Mouse (Mus musculus): ENCODE results near the gene Jaml. TPM values are rescaled to one million over a fixed set of nuclear protein-coding genes. Genes with fewer than 3 reads are reported as not detected.

Jaml gene
- total and polyA plus RNA-seq, 3 experiments, result not detected

DNA sequence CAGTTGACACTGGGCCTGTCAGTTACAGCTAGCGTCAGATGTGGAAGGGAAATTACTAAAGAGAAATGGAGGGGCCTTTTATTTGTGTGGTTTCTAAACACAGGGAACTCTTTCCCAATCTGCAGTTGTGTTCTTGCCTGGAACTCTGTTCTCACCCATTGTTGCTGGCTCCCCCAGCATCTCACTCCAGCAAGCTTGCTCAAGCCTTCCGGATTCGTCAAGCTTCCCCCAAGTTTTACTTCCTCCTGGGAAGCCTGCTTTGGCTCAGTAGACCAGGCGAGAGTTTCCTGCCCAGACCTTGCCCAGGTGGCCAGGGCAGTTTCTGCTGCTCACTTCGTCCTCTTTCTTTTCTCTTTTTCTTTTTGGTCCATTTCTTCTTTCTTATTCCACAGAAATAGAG lies 5.6 kb downstream of the Jaml start:
- Histone ChIP-seq H3K4me3 (ENCODE audit: control insufficient read depth in 1 of 2, insufficient read depth in 1 of 2, low read depth in 2 of 2, low read length in 2 of 2) (no peak overlapping the region), H3K9me3 (replicated peaks; ENCODE audit: insufficient read depth, low read length) (no peaks in the 10 kb centered on the region), H3K36me3 (ENCODE audit: control insufficient read depth in 1 of 2, insufficient read depth in 2 of 2, low read length in 2 of 2) (no peaks in the 10 kb centered on the region), H3K9ac (ENCODE audit: control insufficient read depth, low read depth, low read length, poor library complexity, severe bottlenecking) (no peak overlapping the region), H3K27me3 (ENCODE audit: control insufficient read depth in 1 of 2, insufficient read depth in 2 of 2, low read length in 2 of 2) (peaks cover 45 to 71% of the 10 kb centered on the region in 2 experiments), H3K79me2 (ENCODE audit: control insufficient read depth, insufficient read depth, low read length, poor library complexity) (no peaks in the 10 kb centered on the region), H3K27ac (ENCODE audit: control insufficient read depth, low read depth, low read length) (no peak overlapping the region), H3K4me1 (ENCODE audit: control insufficient read depth in 1 of 2, insufficient read depth in 2 of 2, low read length in 2 of 2) (no peaks in the 10 kb centered on the region)
- no peak for TF ChIP-seq SMC3 (IDR thresholded peaks at IDR 0.05; ENCODE audit: low read depth, low read length)
- no peak for TF ChIP-seq MYB (IDR thresholded peaks at IDR 0.05; ENCODE audit: low read depth, low read length)
- TF ChIP-seq CHD1 (IDR thresholded peaks at IDR 0.05; ENCODE audit: low read depth, low read length), result no peak
- TF ChIP-seq USF1 (IDR thresholded peaks at IDR 0.05; ENCODE audit: low read depth, low read length), result no peak
- no peak for TF ChIP-seq MXI1 (IDR thresholded peaks at IDR 0.05; ENCODE audit: low read depth, low read length)
- no peak for TF ChIP-seq ZC3H11A (IDR thresholded peaks at IDR 0.05; ENCODE audit: low read depth, low read length)
- TF ChIP-seq MAFK (IDR thresholded peaks at IDR 0.05; ENCODE audit: borderline replicate concordance, low read depth, low read length), result no peak
- TF ChIP-seq TBP (IDR thresholded peaks at IDR 0.05; ENCODE audit: low read depth, low read length), result no peak
- TF ChIP-seq ZKSCAN1 (IDR thresholded peaks at IDR 0.05; ENCODE audit: low read depth, low read length), result no peak
- no peak for TF ChIP-seq POLR2A (IDR thresholded peaks at IDR 0.05; ENCODE audit: control insufficient read depth in 1 of 2, insufficient read depth in 1 of 2, low read depth in 1 of 2, low read length in 2 of 2, poor library complexity in 1 of 2)
- TF ChIP-seq CHD2 (IDR thresholded peaks at IDR 0.05; ENCODE audit: low read length), result no peak
- no peak for TF ChIP-seq E2F4 (IDR thresholded peaks at IDR 0.05; ENCODE audit: borderline replicate concordance, low read depth, low read length)
- TF ChIP-seq USF2 (IDR thresholded peaks at IDR 0.05; ENCODE audit: borderline replicate concordance in 1 of 2, insufficient read depth in 1 of 2, low read depth in 1 of 2, low read length in 2 of 2), result no peak
- no peak for TF ChIP-seq ELF1 (IDR thresholded peaks at IDR 0.05; ENCODE audit: low read depth, low read length)
- TF ChIP-seq CTCF (IDR thresholded peaks at IDR 0.05 in 2 of 3, conservative IDR thresholded peaks at IDR 0.05 in 1 of 3; ENCODE audit: control insufficient read depth in 1 of 3, insufficient read depth in 1 of 3, low read depth in 2 of 3, low read length in 3 of 3, poor library complexity in 1 of 3, severe bottlenecking in 1 of 3), result no peak
- TF ChIP-seq TAL1 (IDR thresholded peaks at IDR 0.05; ENCODE audit: low read length), result no peak
- DNase-seq (ENCODE audit: low read depth, low spot score), result no peak

DNA sequence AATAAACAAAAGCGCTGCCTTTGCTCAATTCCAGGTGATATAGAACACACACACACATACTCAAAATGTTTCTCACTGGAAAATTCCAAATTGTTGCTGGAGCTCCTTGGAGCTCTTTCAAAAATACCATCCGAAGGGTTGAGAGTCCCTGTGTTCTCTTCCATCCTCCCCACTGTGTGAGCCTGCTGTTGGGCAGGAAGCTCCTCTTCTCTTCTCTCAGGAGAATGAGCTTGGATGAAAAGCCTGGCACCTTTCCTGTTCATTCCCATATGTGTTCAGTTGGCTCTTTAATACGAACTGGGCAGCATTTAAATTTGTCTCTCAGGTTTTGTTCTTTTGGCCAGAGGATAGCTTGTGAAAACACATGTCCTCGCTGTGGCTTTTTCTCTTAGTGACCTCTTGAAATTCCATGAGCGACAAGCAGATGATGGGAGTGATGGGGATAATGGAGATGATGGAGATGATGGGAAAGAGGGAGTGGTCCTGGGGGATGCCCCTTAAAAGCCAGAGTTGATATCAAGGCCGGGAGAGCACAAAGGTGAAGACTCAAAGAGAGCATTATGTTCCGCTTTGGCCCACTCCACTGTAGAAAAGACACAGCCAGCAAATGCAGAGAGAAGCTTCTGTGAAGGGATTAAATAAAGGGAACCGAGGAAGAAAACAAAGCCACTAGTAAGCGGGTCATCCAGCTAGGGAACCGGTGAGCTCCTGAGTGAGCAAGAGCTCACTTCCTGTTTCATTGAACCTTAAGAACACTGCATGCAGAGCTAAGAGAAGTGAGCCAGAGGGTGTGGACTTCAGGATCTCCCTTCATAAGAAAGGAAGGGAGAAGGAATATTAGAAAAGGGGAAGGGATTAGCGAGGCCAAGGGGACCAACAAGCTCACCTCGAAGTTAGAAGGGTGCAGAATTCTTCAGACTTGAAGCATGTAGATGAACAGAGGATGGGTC lies 7.0 kb downstream of the Jaml start:
- H3K36me3 ChIP-seq (ENCODE audit: control insufficient read depth in 1 of 2, insufficient read depth in 2 of 2, low read length in 2 of 2), result no peaks in the 10 kb centered on the region
- peaks cover 46 to 70% of the 10 kb centered on the region in 2 experiments for H3K27me3 ChIP-seq (ENCODE audit: control insufficient read depth in 1 of 2, insufficient read depth in 2 of 2, low read length in 2 of 2)
- TF ChIP-seq ETS1 (IDR thresholded peaks at IDR 0.05; ENCODE audit: low read depth, low read length) (no peak), USF1 (IDR thresholded peaks at IDR 0.05; ENCODE audit: low read depth, low read length) (no peak), CHD2 (IDR thresholded peaks at IDR 0.05; ENCODE audit: low read length) (no peak), SMC3 (IDR thresholded peaks at IDR 0.05; ENCODE audit: low read depth, low read length) (no peak), MXI1 (IDR thresholded peaks at IDR 0.05; ENCODE audit: low read depth, low read length) (no peak), ZKSCAN1 (IDR thresholded peaks at IDR 0.05; ENCODE audit: low read depth, low read length) (no peak), EP300 (IDR thresholded peaks at IDR 0.05; ENCODE audit: low read depth in 1 of 2, low read length in 2 of 2) (no peak), USF2 (IDR thresholded peaks at IDR 0.05; ENCODE audit: borderline replicate concordance in 1 of 2, insufficient read depth in 1 of 2, low read depth in 1 of 2, low read length in 2 of 2) (no peak), POLR2A (IDR thresholded peaks at IDR 0.05; ENCODE audit: control insufficient read depth in 1 of 2, insufficient read depth in 1 of 2, low read depth in 1 of 2, low read length in 2 of 2, poor library complexity in 1 of 2) (no peak), MYC (IDR thresholded peaks at IDR 0.05; ENCODE audit: low read depth, low read length) (no peak)
- no peaks in the 10 kb centered on the region for H3K9me3 ChIP-seq (replicated peaks; ENCODE audit: insufficient read depth, low read length)
- H3K27ac ChIP-seq (ENCODE audit: control insufficient read depth, low read depth, low read length), result no peak overlapping the region
- no peak overlapping the region for H3K4me3 ChIP-seq (ENCODE audit: control insufficient read depth in 1 of 2, insufficient read depth in 1 of 2, low read depth in 2 of 2, low read length in 2 of 2)
- H3K9ac ChIP-seq (ENCODE audit: control insufficient read depth, low read depth, low read length, poor library complexity, severe bottlenecking), result no peak overlapping the region
- H3K79me2 ChIP-seq (ENCODE audit: control insufficient read depth, insufficient read depth, low read length, poor library complexity), result no peaks in the 10 kb centered on the region
- no peaks in the 10 kb centered on the region for H3K4me1 ChIP-seq (ENCODE audit: control insufficient read depth in 1 of 2, insufficient read depth in 2 of 2, low read length in 2 of 2)
- peak; percentile 26 for DNase-seq (ENCODE audit: low read depth, low spot score)
